31 mouse cellular contexts compared by ENCODE assay signal in the genomic region with DNA sequence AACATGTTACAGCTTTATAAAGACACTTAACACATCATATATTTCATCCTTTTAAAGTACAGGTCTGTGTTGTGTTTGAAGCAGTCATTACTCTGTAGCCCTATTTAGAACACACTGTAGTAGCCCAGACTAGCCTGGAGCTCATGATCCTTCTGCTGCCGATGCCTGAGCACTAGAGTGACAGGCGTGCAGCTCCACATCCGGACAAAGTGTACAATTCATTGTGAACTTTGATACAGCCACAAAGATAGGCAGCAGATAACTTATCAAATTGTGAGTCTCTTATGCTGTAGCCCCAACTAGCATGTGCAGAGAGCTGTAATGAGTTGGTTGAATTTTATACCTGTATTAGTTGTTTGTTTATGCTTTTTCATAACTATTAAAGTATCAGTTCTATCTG. TPM values are rescaled to one million over a fixed set of nuclear protein-coding genes. Genes with fewer than 3 reads are reported as not detected.
"Had no signal": no experiment of that assay in that cellular context is flagged by ENCODE, and none has a peak within 500 bp of the region (broad histone marks: within the 10 kb centered on the region; RNA-seq: fewer than 3 reads in every experiment).

No protein-coding gene starts in this region.

- H3K27me3 ChIP-seq: limb, embryonic 12.5 days; limb, embryonic 13.5 days; limb, embryonic 15.5 days; liver, embryonic 12.5 days; liver, embryonic 13.5 days; liver, embryonic 15.5 days; lung, embryonic 15.5 days; megakaryocyte, embryonic 14.5 days; midbrain, embryonic 12.5 days; midbrain, embryonic 13.5 days; midbrain, embryonic 15.5 days had no signal

- H3K9me3 ChIP-seq: limb, embryonic 10.5 days; limb, embryonic 12.5 days; limb, embryonic 13.5 days; limb, embryonic 15.5 days; liver, embryonic 12.5 days; liver, embryonic 13.5 days; liver, embryonic 15.5 days; lung, embryonic 15.5 days; megakaryocyte, embryonic 14.5 days; midbrain, embryonic 10.5 days; midbrain, embryonic 12.5 days; midbrain, embryonic 13.5 days; midbrain, embryonic 15.5 days had no signal

- H3K9ac ChIP-seq: limb, embryonic 12.5 days; limb, embryonic 13.5 days; limb, embryonic 15.5 days; liver, embryonic 12.5 days; liver, embryonic 13.5 days; liver, embryonic 14.5 days; liver, embryonic 15.5 days; liver, postnatal 0 days; lung, embryonic 14.5 days; lung, embryonic 15.5 days; midbrain, embryonic 12.5 days; midbrain, embryonic 13.5 days; midbrain, embryonic 15.5 days had no signal

- DNase-seq: left cerebral cortex, postnatal 4 days; liver; liver, embryonic 13.5 days; liver, postnatal 0 days; lung, adult 18-20 months; lung, adult 2 months; lung, embryonic 14.5 days; lung, postnatal 10 days; lung, postnatal 14 days; lung, postnatal 36 days; lung, postnatal 4 days; midbrain, embryonic 14.5 days had no signal

- H3K4me3 ChIP-seq: limb, embryonic 10.5 days; limb, embryonic 12.5 days; limb, embryonic 13.5 days; limb, embryonic 15.5 days; liver, embryonic 12.5 days; liver, embryonic 13.5 days; liver, embryonic 15.5 days; lung, embryonic 15.5 days; megakaryocyte, embryonic 14.5 days; midbrain, embryonic 10.5 days; midbrain, embryonic 12.5 days; midbrain, embryonic 13.5 days; midbrain, embryonic 15.5 days; myocyte had no signal

- H3K4me1 ChIP-seq: limb, embryonic 10.5 days; limb, embryonic 12.5 days; limb, embryonic 13.5 days; limb, embryonic 15.5 days; liver, embryonic 12.5 days; liver, embryonic 15.5 days; lung, embryonic 15.5 days; midbrain, embryonic 10.5 days; midbrain, embryonic 12.5 days; midbrain, embryonic 13.5 days; midbrain, embryonic 15.5 days had no signal

- H3K27ac ChIP-seq: limb, embryonic 10.5 days; limb, embryonic 12.5 days; limb, embryonic 13.5 days; limb, embryonic 15.5 days; liver, embryonic 12.5 days; liver, embryonic 13.5 days; liver, embryonic 14.5 days; liver, embryonic 15.5 days; lung, embryonic 15.5 days; macrophage; midbrain, embryonic 10.5 days; midbrain, embryonic 12.5 days; midbrain, embryonic 13.5 days; midbrain, embryonic 15.5 days had no signal

- ATAC-seq: liver, embryonic 12.5 days; liver, postnatal 0 days; lung, postnatal 0 days; midbrain, embryonic 13.5 days; midbrain, embryonic 15.5 days; midbrain, embryonic 16.5 days had no signal

- H3K4me2 ChIP-seq: limb, embryonic 12.5 days; limb, embryonic 13.5 days; limb, embryonic 15.5 days; liver, embryonic 11.5 days; liver, embryonic 12.5 days; liver, embryonic 13.5 days; liver, embryonic 15.5 days; lung, embryonic 14.5 days; lung, embryonic 15.5 days; midbrain, embryonic 11.5 days; midbrain, embryonic 12.5 days; midbrain, embryonic 13.5 days; midbrain, embryonic 15.5 days had no signal

RNA-seq across cellular contexts. Expression of gene Myo15, which starts 41.5 kb away (rescaled TPM):
- polyA plus RNA-seq: macrophage; midbrain, embryonic 14.5 days; myocyte had no signal
